Mouse (Mus musculus) midbrain, embryonic 15.5 days (tissue): Measurements from ENCODE around the gene Frs2. TPM values are rescaled to one million over a fixed set of nuclear protein-coding genes. Genes with fewer than 3 reads are reported as not detected.

ENCODE experiments used
- ATAC-seq: fragments of 200-750 bp; cut with Nextera tagmentation; replicated peaks from 2 replicates; pipeline ENCODE4 v1.8.0; 2017; ENCODE audit warnings: moderate TSS enrichment
- H3K27ac ChIP-seq: fragments of 300-500 bp; sonication (generic); 2 replicates; pipeline ENCODE4 v1.5.1; 2015; ENCODE audit warnings: mild to moderate bottlenecking, inconsistent platforms
- H3K27me3 ChIP-seq: fragments of 300-500 bp; sonication (generic); replicated peaks from 2 replicates; pipeline ENCODE4 v1.6.1; 2015; ENCODE audit warnings: inconsistent platforms
- H3K36me3 ChIP-seq: fragments of 300-500 bp; sonication (generic); replicated peaks from 2 replicates; pipeline ENCODE4 v1.6.1; 2015; ENCODE audit warnings: inconsistent platforms
- H3K4me1 ChIP-seq: fragments of 300-500 bp; sonication (generic); 2 replicates; pipeline ENCODE4 v1.6.1; 2015; ENCODE audit warnings: inconsistent platforms
- H3K4me2 ChIP-seq: fragments of 300-500 bp; sonication (generic); 2 replicates; pipeline ENCODE4 v1.6.1; 2015; ENCODE audit warnings: inconsistent platforms, mild to moderate bottlenecking, moderate library complexity
- H3K4me3 ChIP-seq: fragments of 300-500 bp; sonication (generic); 2 replicates; pipeline ENCODE4 v1.5.1; 2015; ENCODE audit warnings: mild to moderate bottlenecking, inconsistent platforms
- H3K9ac ChIP-seq: fragments of 300-500 bp; sonication (generic); 2 replicates; pipeline ENCODE4 v1.6.1; 2015; ENCODE audit warnings: mild to moderate bottlenecking, inconsistent platforms
- H3K9me3 ChIP-seq: fragments of 300-500 bp; sonication (generic); 2 replicates; pipeline ENCODE4 v1.6.1; 2016; ENCODE audit warnings: inconsistent platforms
- WGBS: fragments of 180-500 bp; shearing (Covaris S2); methylation state at CpG from one replicate; pipeline ENCODE4 v1.1.7; 2015; ENCODE audit warnings: mixed read lengths; 5-methylcytosine and 5-hydroxymethylcytosine counted together
- polyA plus RNA-seq: library from polyadenylated mRNA; unstranded; fragments of >200 nt; fragmentation: Nextera tagmentation; extraction: Ambion mirVana; gene quantifications from 2 replicates; pipeline ENCODE4 v1.2.1, GENCODE M21; 2015

Gene Frs2
- polyA plus RNA-seq, 1 experiment from 2014 or later = 22.0 TPM

DNA sequence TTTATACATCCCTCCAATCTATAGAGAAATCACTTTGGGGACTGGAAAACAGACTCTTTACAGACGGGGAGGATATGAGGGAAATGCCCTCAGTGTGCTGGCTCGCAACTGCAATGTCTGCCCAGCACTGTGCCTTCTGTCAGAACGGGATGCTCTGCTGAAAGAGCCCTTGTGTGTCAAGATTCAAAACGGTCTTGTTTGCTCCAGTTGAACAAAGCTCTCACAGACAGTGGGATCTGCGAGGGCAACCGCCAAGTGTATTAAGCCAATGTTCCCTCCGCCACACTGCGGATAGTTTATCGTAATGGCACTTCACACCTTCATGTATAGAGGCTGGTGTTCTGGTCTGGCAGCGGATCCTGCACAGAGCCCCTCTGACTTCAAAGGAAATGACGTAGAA is 14.3 kb upstream of the Frs2 start:
- Histone ChIP-seq H3K27me3 (no peaks in the 10 kb centered on the region), H3K36me3 (no peaks in the 10 kb centered on the region), H3K9ac (no peak overlapping the region), H3K4me3 (no peak overlapping the region), H3K4me1 (no peaks in the 10 kb centered on the region), H3K4me2 (peak overlapping the region; percentile 5; the same call in 1 of the 2 replicates), H3K27ac (no peak overlapping the region), H3K9me3 (no peaks in the 10 kb centered on the region)
- 62% methylated on average over 11 of the region's 11 CpGs for WGBS
- ATAC-seq = no peak

DNA sequence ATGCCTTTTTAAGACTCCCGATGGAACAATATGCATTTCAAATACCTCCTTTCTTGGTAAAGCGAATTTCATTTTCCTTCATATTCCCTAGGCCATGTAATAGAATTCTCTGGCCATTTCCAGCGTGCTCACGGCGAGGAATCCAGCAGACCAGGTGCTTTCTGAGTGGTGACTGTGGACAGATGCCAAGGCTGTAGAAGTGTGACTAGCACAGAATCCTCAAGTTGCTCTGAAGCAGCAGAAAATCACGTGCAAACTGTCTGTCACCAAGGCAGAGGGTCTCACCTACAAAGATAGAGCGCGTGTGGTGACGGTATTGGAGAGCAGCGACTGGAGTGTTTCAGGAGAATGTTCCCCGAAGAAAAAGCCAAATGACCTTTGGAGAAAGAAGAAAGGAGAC is 11.8 kb upstream of the Frs2 start:
- WGBS = 81% methylated on average over 11 of the region's 11 CpGs
- no peaks in the 10 kb centered on the region for H3K9me3 ChIP-seq
- no peaks in the 10 kb centered on the region for H3K4me1 ChIP-seq
- no peak overlapping the region for H3K4me2 ChIP-seq
- H3K4me3 ChIP-seq = no peak overlapping the region
- ATAC-seq = no peak
- H3K36me3 ChIP-seq = no peaks in the 10 kb centered on the region
- no peak overlapping the region for H3K9ac ChIP-seq
- no peaks in the 10 kb centered on the region for H3K27me3 ChIP-seq
- no peak overlapping the region for H3K27ac ChIP-seq

DNA sequence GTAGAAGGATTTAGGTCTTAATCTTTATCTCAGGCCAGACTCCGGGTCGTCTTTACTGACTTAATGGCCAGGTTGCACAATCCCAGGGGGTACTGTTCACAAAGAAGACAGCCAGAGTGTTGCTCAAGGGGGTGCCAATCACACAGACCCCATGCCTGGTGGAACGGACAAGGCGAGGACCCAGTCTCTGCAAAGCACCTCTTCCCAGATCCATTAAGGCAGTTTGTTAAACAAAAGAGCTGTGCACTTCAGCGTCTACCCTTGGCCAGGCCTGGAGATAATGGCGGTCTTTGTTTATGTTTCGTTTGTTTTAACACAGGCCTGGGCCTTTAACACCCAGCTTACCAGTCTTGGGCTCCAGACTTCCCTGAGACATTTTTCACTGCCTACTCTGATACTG is 3.9 kb upstream of the Frs2 start:
- Histone ChIP-seq H3K9ac (no peak overlapping the region), H3K27ac (no peak overlapping the region), H3K4me3 (no peak overlapping the region), H3K9me3 (no peaks in the 10 kb centered on the region), H3K36me3 (no peaks in the 10 kb centered on the region), H3K27me3 (peaks cover 10% of the 10 kb centered on the region; the same call in 1 of the 2 replicates), H3K4me1 (peaks cover 22% of the 10 kb centered on the region), H3K4me2 (no peak overlapping the region)
- no peak for ATAC-seq
- WGBS = 9% methylated on average over 7 of the region's 7 CpGs

DNA sequence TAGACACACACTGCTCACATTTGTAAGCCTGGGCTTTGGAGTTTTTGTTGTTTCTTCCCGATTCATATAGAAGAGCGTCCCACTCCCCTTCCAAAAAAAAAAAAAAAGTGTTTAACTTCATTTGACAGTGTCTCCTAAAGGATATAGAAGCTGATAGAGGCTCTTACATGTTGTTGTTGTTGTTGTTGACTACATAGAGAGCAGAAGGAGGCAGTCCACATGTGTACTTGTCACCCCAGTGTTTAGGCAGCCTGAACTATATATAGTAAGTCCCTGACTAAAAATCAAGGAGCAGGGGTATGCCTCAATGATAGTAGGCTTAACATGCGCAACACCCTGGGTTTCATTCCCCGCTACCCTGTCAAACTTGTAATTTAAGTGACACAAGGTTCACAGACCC is 3.3 kb upstream of the Frs2 start:
- 46% methylated on average over 4 of the region's 4 CpGs for whole genome bisulfite sequencing
- H3K4me1 ChIP-seq = peaks cover 27% of the 10 kb centered on the region
- no peaks in the 10 kb centered on the region for H3K36me3 ChIP-seq
- peaks cover 10% of the 10 kb centered on the region; the same call in 1 of the 2 replicates for H3K27me3 ChIP-seq
- H3K4me3 ChIP-seq = no peak overlapping the region
- ATAC-seq = no peak
- no peak overlapping the region for H3K27ac ChIP-seq
- H3K9ac ChIP-seq = no peak overlapping the region
- no peaks in the 10 kb centered on the region for H3K9me3 ChIP-seq
- no peak overlapping the region for H3K4me2 ChIP-seq

DNA sequence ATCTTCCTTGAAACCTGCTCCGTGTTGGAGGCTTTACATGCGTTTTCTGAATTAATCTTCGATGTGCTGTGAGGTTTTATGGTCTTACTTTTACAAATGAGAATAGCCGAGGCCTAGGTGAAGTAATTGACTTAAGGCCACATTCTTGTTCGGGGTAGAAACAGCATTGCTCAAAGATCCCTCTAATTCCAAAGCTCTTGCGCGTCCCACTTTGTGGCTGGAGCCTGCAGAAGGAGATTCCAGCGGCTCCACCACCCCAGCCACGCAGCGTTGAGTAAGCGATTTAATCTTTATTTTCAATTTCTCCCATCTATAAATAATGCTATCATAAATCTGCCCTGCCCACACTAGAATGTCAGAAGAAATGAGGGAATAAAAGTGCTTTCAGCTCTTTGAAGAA is 2.9 kb upstream of the Frs2 start:
- 12% methylated on average over 11 of the region's 11 CpGs for WGBS
- Histone ChIP-seq H3K4me3 (no peak overlapping the region), H3K27ac (no peak overlapping the region), H3K9me3 (no peaks in the 10 kb centered on the region), H3K4me2 (no peak overlapping the region), H3K4me1 (peaks cover 32% of the 10 kb centered on the region), H3K36me3 (no peaks in the 10 kb centered on the region), H3K27me3 (peaks cover 10% of the 10 kb centered on the region; the same call in 1 of the 2 replicates), H3K9ac (no peak overlapping the region)
- no peak for ATAC-seq

DNA sequence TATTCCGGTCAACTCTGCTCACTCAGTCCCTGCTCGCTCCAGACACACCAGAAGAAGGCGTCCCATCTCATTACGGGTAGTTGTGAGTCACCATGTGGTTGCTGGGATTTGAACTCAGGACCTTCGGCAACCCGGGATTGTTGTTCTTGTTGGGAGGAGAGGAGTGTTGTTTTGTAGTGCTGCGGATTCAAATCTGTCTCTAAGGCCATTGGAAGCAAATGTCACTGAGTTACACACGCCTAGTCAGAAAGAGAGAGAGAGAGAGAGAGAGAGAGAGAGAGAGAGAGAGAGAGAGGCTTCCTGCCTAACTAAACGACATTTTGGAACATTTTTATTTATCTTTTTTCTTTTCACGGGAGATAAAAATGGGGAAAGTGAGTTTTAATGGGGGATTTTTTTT is 2.4 kb upstream of the Frs2 start:
- peak overlapping the region; percentile 60; the same call in 1 of the 2 replicates for H3K4me2 ChIP-seq
- H3K4me3 ChIP-seq = no peak overlapping the region
- H3K27me3 ChIP-seq = peaks cover 10% of the 10 kb centered on the region; the same call in 1 of the 2 replicates
- H3K9me3 ChIP-seq = no peaks in the 10 kb centered on the region
- no peak for ATAC-seq
- H3K9ac ChIP-seq = no peak overlapping the region
- 18% methylated on average over 10 of the region's 10 CpGs for WGBS
- peaks cover 35% of the 10 kb centered on the region for H3K4me1 ChIP-seq
- H3K36me3 ChIP-seq = no peaks in the 10 kb centered on the region
- H3K27ac ChIP-seq = no peak overlapping the region

DNA sequence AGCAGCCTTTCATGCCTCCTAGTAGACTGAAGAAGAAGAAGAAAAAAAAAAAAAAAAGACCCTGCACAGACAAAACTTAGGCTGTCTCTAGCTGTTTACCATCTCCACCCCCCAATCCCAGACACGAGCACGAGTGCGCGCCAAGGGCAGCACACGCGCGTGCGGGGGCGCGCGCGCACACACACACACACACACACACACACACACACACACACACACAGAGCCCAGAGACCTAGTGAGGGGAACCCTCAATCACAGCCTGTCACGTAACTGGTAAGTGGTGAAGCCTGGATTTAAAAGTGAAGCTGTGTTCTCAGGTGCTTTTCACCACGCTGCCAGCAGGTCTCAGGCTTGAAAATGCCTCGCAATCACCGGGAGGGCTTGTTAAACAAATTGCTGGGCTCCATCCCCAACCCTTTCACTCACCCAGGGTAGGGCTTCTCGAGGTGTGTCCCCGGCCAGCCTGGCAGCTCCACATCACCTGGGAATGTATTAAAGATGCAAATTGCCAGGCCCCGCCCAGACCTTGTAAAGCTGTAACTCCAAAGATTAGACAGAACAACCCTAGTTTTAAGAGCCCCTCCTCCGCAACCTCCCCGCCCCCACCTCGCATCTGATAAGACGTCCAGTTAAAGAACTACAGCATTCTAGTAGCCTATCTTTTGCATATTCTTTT is 1.7 kb upstream of the Frs2 start:
- 0 out of 2 replicates have a peak, but pooled peaks have one; percentile 15 for ATAC-seq
- WGBS = 2% methylated on average over 23 of the region's 23 CpGs
- H3K9ac ChIP-seq = 0 out of 2 replicates have a peak overlapping the region, but pooled peaks have one; percentile 14

DNA sequence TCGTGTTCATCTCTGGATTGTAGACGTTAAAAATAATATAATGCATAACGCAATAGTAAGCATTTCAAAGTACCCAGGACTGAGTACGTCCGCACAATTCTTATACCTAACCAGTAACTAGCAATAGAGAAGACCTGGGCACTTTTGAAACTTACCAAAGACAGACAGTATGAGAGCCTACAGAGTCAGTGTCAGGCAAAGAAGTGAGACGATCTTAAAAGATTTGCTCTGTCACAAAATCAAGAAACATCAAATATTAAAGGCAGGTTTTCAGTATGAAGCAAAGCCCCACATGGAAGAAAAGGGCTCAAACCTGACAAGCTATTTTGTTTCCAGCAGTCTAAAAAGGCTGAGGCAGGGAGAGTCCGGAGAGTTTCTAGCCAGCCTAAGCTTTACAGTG is 907 bp upstream of the Frs2 start:
- H3K4me1 ChIP-seq = peaks cover 43% of the 10 kb centered on the region
- no peak overlapping the region for H3K27ac ChIP-seq
- no peaks in the 10 kb centered on the region for H3K9me3 ChIP-seq
- peak overlapping the region; percentile 63 for H3K4me2 ChIP-seq
- H3K4me3 ChIP-seq = peak overlapping the region; percentile 81
- 11% methylated on average over 7 of the region's 7 CpGs for WGBS
- H3K36me3 ChIP-seq = no peaks in the 10 kb centered on the region
- peaks cover 10% of the 10 kb centered on the region; the same call in 1 of the 2 replicates for H3K27me3 ChIP-seq
- ATAC-seq = no peak
- peak overlapping the region; percentile 88; the same call in 1 of the 2 replicates for H3K9ac ChIP-seq

More for the DNA sequence above, 1.7 kb upstream of the Frs2 start:
- Histone ChIP-seq H3K27me3 (peaks cover 10% of the 10 kb centered on the region; the same call in 1 of the 2 replicates), H3K4me1 (peaks cover 39% of the 10 kb centered on the region), H3K27ac (no peak overlapping the region), H3K36me3 (no peaks in the 10 kb centered on the region), H3K4me3 (peak overlapping the region; percentile 31), H3K4me2 (peak overlapping the region; percentile 60), H3K9me3 (no peaks in the 10 kb centered on the region)

DNA sequence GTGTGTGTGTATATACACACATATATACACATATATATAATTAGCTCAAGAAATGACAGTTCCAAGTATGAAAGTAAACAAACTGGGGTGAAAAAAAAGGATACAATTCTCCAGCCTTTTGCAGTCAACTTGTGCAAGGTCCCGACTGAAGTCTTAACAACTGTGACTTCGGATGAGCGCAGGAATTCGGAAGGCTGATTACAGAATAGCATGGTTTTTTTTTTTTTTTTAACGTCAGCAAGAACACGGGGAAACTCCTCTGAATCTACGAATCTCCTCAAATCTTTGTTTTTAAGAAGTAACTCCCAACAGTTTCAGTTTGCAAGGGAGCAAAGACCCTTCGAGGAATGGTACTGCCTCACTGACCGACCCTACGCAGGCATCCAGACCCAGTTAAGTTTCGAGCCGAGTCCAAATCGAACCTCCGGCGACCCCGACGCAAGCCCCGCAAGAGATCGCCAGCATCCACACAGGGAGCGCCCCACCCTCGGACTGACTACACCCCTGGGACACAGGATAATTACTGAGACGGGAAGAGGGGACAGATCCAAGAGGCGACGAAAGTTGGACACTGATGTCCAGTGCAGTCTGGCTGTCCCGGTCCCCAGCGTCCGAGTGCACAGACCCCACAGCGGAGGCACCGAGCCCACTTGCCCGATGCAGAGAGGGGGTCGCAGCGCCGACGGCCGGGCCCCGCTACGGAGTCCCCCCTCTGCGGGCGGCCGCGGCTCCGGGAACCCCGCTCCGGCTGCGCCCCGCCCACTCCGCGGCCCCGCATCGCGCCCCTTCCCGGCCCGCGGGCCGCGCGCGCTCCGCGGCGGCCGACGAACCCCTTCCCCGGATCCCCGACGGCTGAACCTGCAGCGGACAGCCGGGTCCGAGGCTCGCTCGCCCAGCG is 622 bp downstream of the Frs2 start:
- Histone ChIP-seq H3K36me3 (no peaks in the 10 kb centered on the region), H3K4me1 (peaks cover 43% of the 10 kb centered on the region), H3K27ac (peak overlapping the region; percentile 86), H3K27me3 (peaks cover 10% of the 10 kb centered on the region; the same call in 1 of the 2 replicates), H3K9me3 (no peaks in the 10 kb centered on the region), H3K4me3 (peak overlapping the region; percentile 81), H3K4me2 (peak overlapping the region; percentile 63), H3K9ac (peak overlapping the region; percentile 88)
- ATAC-seq = peak; percentile 58
- WGBS = under 1% methylated on average over 72 of the region's 72 CpGs

DNA sequence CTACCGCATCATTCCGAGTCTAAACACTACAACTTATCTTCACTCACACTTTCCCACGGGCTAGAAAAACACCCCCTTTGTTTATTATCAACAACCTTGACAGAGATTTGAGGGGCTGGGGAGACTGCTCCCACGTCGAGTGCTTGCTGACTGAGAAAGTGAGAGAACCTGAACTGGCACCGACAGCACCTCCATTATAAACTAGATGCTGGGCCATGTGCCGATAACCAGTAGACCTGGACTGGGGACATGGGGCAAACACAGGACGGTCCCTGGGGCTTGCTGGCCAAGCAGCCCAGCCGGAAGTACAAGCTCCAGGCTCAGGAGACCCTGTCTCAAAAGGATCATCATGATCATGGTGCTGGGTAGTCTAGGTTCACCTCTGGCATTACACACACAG is 1.9 kb downstream of the Frs2 start:
- 70% methylated on average over 9 of the region's 9 CpGs for WGBS
- Histone ChIP-seq H3K4me2 (peak overlapping the region; percentile 24; the same call in 1 of the 2 replicates), H3K36me3 (no peaks in the 10 kb centered on the region), H3K27me3 (0 out of 2 replicates have a peak, but pooled peaks cover 6% of the 10 kb centered on the region), H3K27ac (no peak overlapping the region), H3K9ac (no peak overlapping the region), H3K9me3 (no peaks in the 10 kb centered on the region), H3K4me3 (no peak overlapping the region), H3K4me1 (peaks cover 39% of the 10 kb centered on the region)
- no peak for ATAC-seq

DNA sequence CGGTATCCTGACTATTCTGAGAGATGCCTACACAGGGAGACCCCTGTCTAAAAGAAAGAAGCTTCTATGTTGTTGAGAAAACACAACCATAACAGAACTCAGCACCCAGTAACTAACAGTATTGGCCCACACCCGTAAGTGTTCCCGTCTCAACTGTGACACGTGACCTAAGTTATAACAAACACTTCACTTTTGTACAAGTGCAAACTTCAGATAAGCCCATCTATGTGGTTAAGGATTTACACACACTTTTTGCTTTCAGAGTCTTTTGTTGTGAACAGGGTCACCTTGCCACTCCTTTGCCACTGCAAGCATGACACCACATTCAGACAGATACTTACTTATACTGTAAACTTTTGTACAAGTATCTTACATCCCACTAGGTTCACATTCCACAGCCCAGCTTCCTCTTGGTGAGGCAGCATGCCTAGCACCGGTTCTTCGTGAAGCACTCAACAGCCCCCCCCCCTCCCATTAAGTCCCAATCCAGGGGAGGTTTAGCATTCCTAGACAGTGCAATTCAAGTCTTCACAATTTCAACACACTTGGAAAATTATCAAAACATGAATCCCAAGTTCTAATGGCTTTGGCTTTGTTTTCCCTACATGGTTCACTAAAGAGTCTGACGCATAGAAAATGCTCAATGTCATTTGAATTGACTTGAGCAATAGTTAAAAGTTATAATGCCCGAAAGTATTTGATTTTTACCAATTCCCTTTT is 2.6 kb downstream of the Frs2 start:
- 88% methylated on average over 8 of the region's 8 CpGs for WGBS
- Histone ChIP-seq H3K9me3 (no peaks in the 10 kb centered on the region), H3K27ac (no peak overlapping the region), H3K36me3 (no peaks in the 10 kb centered on the region), H3K9ac (no peak overlapping the region), H3K4me2 (no peak overlapping the region), H3K27me3 (0 out of 2 replicates have a peak, but pooled peaks cover 6% of the 10 kb centered on the region), H3K4me1 (peaks cover 39% of the 10 kb centered on the region), H3K4me3 (no peak overlapping the region)
- ATAC-seq = no peak

DNA sequence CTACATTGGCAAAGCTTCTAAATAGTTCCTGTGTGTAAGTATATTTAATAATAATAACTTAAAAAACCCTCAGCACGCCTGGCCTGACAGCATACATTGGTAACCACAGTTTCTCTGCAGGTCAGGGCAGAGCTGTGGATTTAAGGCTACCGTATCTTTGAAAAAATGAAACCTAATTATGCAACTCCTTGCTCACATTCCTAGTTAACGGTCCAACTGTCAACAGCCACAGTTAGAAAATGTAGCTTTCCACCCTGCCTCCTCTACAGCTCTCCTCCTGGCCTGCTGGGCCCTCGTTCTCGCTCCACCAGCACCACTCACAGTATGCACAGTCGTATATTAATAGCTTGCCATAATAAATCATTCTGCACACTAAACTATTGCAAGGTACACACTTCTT is 3.7 kb downstream of the Frs2 start:
- no peak for ATAC-seq

More for the DNA sequence above, 3.7 kb downstream of the Frs2 start:
- 82% methylated on average over 6 of the region's 6 CpGs for WGBS
- no peaks in the 10 kb centered on the region for H3K27me3 ChIP-seq
- H3K9ac ChIP-seq = no peak overlapping the region
- no peak overlapping the region for H3K4me3 ChIP-seq
- no peak overlapping the region for H3K4me2 ChIP-seq
- H3K9me3 ChIP-seq = no peaks in the 10 kb centered on the region
- no peaks in the 10 kb centered on the region for H3K36me3 ChIP-seq
- peaks cover 32% of the 10 kb centered on the region for H3K4me1 ChIP-seq
- no peak overlapping the region for H3K27ac ChIP-seq
